Mouse (Mus musculus) liver, adult 10 weeks (tissue): Measurements from ENCODE around the gene Olfr410. TPM values are rescaled to one million over a fixed set of nuclear protein-coding genes. Genes with fewer than 3 reads are reported as not detected.

ENCODE experiments used
- polyA plus RNA-seq: library from polyadenylated mRNA; stranded (reverse); fragments of 350-450 nt; fragmentation: Illumina TruSeq; extraction: RNeasy Lipid Tissue Mini Kit (QIAGEN cat#74804); gene quantifications from one replicate; pipeline ENCODE4 v1.2.3, GENCODE M21; 2014; ENCODE audit warnings: low read depth, low replicate concordance

Olfr410 gene
- not detected for polyA plus RNA-seq

GRCm38 (mm10) chr11:74337931-74338330 is at the start of gene Olfr410:
Gene Olfr410, minus strand, starts transcription at chr11:74338031.

GRCm38 (mm10) chr11:74361769-74362168 is 23.9 kb upstream of the Olfr410 start, which contains the start of gene Olfr412:
Gene Olfr412, plus strand, starts transcription at chr11:74362069.

GRCm38 (mm10) chr11:74352550-74352949 is 14.7 kb upstream of the Olfr410 start, which contains the start of gene Olfr411:
Gene Olfr411, minus strand, starts transcription at chr11:74352650.

GRCm38 (mm10) chr11:74283436-74283835 is 54.4 kb downstream of the Olfr410 start, which contains the start of gene Olfr59:
Gene Olfr59, plus strand, starts transcription at chr11:74283736.

Other genes with a start within 250 kb of the Olfr410 start
- not detected for gene Olfr401, start 224.3 kb downstream of the Olfr410 start, polyA plus RNA-seq
- gene Olfr402, start 184.5 kb downstream of the Olfr410 start, polyA plus RNA-seq, result not detected
- gene Olfr403, start 151.8 kb downstream of the Olfr410 start, polyA plus RNA-seq, result not detected
- not detected for gene Olfr43, start 126.7 kb downstream of the Olfr410 start, polyA plus RNA-seq
- not detected for gene Olfr406, start 78.2 kb downstream of the Olfr410 start, polyA plus RNA-seq
- gene Olfr59, start 54.3 kb downstream of the Olfr410 start, polyA plus RNA-seq, result not detected
- gene Olfr411, start 14.6 kb upstream of the Olfr410 start, polyA plus RNA-seq, result not detected
- not detected for gene Olfr412, start 24.0 kb upstream of the Olfr410 start, polyA plus RNA-seq